Mouse (Mus musculus): ENCODE data around the gene Cfap45.
A peak's percentile ranks its signal among the peaks of the same experiment; 100 is the strongest.

Cfap45 gene

GRCm38 (mm10) chr1:172518013-172518412, 2.6 kb upstream of the Cfap45 start:
- DNase-seq (ENCODE audit: low spot score) = no peak

- DNase-seq (ENCODE audit: low spot score) = no peak
Observed at GRCm38 (mm10) chr1:172519644-172520043, 957 bp upstream of the Cfap45 start.

DNA sequence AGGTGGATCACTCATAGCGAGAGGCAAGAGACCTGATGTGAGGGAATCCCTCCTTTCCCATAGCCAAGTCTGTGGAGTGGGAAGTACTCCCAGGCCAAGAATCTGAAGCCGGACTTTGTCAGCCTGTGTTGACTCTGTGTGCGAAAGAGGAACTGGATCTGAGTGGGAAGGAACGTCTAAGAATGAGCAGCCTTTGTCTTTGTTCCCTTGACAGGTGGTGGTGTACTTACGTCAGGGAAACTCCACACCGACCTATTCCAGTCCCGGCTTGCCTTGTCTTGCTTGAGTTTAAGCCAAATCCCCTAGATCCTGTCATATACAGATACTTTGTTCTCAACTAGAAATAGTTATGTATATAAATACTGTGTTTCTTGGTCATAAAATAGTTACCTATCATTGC, 1.9 kb downstream of the Cfap45 start:
- no peak for DNase-seq (ENCODE audit: low spot score)

DNA sequence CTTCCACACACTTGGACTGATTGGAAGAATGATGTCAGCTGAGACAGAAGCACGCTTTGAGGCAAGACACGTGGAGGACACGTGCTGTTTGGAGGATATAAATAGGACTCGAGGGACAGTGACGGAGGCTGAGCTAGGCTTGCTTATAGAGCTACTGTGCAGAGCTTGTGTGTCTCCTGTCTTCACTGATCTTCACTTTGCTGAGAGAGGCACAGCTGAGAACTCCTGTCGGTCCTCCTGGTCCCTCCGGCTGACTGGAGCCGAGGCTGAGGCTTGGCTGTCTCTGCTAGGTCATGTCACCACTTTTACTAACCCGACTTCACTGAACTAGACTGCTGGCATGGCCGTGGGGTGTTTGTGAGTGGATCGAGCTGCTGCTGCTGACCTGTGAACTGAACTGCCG, 3.1 kb downstream of the Cfap45 start:
- DNase-seq (ENCODE audit: low spot score) = no peak

GRCm38 (mm10) chr1:172525027-172525764, 4.6 kb downstream of the Cfap45 start:
- no peak for DNase-seq (ENCODE audit: low spot score)

GRCm38 (mm10) chr1:172525971-172526370, 5.4 kb downstream of the Cfap45 start:
- DNase-seq (ENCODE audit: low spot score) = no peak

GRCm38 (mm10) chr1:172526380-172527081, 5.9 kb downstream of the Cfap45 start:
- no peak for DNase-seq (ENCODE audit: low spot score)

DNA sequence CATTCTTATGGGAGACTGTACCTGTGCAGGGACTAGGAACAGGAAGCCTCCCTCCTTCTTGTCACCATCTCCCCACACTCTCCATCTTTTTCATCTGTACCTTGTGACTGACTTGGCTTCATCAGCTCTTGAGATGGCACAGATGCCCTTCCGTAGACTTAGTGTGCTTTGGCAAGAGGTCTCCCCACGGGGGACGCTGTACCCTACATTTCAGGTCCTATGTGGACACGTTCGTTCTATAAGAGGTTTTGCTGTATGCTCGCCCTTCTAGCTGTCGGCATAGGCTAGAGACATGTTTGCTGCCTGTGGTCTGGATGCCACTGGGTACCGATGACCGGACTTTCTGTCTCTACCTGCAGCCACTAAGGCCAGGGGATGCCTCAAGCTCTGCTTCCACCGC, 6.8 kb downstream of the Cfap45 start:
- DNase-seq (ENCODE audit: low spot score) = no peak

GRCm38 (mm10) chr1:172528701-172529100, 8.1 kb downstream of the Cfap45 start:
- DNase-seq (ENCODE audit: low spot score) = peak; percentile 70

DNA sequence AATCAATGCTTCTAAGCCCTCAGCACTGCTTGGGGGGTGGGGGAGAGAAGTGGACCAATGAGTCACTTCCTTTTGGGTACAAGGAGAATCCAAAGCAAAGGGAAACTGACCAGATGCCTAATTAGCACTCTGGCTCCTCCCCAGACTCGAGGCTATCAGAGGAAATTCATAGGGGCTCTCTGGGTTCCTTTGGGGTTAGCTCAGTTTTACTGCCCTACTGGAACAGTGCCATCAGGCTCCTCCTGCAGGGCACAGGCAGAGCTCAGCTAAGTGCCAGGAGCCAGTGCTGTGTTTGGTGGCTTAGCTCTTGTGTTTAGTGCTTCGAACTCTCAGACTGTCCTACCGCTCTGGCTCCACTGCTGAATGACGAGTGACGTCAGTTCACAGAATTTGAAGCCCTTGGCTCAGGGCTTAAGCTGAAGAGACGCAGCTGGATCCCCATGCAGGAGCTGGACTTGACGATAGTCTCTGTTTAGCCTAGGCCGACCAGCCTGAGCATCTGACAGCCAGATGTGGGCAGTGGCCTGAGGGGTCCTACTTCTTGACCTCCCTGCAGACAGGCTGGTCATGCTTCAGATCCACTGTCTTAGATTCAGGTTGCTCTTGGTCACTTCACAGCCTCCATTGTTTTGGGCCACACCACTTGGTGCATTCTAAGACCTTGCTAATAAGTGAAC, 10.1 kb downstream of the Cfap45 start:
- DNase-seq (ENCODE audit: low spot score) = no peak

DNA sequence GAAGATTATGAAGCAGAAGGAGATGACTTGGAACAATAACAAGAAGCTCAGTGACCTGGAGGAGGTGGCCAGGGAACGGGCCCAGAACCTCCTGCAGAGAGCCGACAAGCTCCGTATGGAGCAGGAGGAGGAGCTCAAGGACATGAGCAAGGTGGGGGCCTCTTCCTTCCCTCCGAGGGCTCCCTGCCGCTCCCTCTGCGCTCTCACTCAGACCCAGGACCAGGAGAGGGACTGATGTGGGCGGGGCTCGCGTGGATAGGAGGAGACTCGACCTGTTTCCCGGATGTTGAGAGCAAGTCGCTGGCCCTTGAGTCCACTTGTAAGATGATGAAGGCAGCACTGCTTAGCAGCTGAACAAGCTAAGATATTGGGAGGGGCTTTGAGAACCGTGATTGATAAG, 11.9 kb downstream of the Cfap45 start:
- no peak for DNase-seq (ENCODE audit: low spot score)

GRCm38 (mm10) chr1:172535116-172535515, 14.5 kb downstream of the Cfap45 start:
- DNase-seq (ENCODE audit: low spot score) = no peak

- no peak for DNase-seq (ENCODE audit: low spot score)
Observed at GRCm38 (mm10) chr1:172539827-172540226, 19.2 kb downstream of the Cfap45 start.

GRCm38 (mm10) chr1:172540283-172540820, 19.8 kb downstream of the Cfap45 start:
- DNase-seq (ENCODE audit: low spot score) = no peak

DNA sequence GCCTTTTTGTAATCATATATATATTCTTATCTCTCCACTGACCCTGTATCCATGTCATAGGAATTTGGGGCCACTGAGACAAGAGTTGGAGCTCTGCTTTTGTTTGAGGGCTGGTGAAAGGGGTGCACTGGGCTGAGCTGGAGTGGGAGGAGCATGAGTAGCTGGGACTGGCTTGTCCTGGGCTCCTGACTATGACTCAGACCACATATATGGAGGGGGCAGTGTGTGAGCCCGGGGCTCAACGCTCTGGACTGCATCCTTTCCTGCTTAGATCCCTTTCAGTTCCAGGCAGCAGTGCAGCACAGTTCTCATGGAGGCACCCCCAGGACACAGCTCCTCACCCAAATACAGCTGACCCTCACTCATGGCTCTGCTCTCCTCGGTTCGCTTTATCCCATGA, 25.5 kb downstream of the Cfap45 start:
- no peak for DNase-seq (ENCODE audit: low spot score)

DNA sequence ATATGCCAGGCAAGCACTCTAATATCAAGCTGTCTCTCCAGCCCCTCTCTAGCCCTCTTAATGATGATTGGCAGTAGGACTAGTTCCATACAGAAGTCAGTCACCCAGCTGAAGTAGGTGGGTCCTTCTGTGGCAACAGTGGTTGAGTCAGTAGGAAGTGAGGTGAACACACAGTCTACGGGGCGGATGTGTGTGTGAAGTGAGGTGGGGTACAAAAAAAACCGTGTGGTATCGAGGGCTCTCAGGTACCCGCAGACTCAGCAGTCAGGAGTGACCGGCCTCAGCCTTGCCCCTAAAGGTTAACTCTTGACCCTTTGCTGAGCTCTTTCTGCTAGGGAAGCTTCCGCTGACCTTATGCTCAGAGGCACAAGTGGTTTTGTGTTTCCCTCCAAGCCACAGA, 27.9 kb downstream of the Cfap45 start:
- DNase-seq (ENCODE audit: low spot score) = no peak

GRCm38 (mm10) chr1:172549314-172549713, 28.7 kb downstream of the Cfap45 start:
- no peak for DNase-seq (ENCODE audit: low spot score)

GRCm38 (mm10) chr1:172549717-172550116, 29.1 kb downstream of the Cfap45 start:
- DNase-seq (ENCODE audit: low spot score) = no peak

GRCm38 (mm10) chr1:172550551-172550951, 29.9 kb downstream of the Cfap45 start:
- peak; percentile 5 for DNase-seq (ENCODE audit: low spot score)

- no peak for DNase-seq (ENCODE audit: low spot score)
Observed at GRCm38 (mm10) chr1:172551009-172551408, 30.4 kb downstream of the Cfap45 start.

DNA sequence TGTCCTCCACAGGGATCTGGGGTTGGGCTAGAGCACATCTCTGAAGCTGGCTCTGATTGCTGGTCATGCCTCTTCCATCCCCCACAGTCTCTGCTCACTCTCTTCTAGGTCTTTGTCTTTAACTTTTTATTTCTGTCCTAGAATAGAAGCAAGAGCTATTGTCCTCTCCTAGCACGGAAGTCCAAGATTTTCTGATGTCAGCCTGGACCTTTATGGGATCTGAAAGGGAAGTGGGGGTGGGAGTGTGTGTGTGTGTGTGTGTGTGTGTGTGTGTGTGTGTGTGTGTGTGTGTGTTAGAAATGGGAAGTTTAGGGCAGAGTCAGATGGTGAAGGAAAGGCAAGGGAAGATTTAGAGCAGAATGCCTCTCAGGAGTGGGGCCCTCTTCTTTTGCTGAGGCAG, 32.0 kb downstream of the Cfap45 start:
- no peak for DNase-seq (ENCODE audit: low spot score)

DNA sequence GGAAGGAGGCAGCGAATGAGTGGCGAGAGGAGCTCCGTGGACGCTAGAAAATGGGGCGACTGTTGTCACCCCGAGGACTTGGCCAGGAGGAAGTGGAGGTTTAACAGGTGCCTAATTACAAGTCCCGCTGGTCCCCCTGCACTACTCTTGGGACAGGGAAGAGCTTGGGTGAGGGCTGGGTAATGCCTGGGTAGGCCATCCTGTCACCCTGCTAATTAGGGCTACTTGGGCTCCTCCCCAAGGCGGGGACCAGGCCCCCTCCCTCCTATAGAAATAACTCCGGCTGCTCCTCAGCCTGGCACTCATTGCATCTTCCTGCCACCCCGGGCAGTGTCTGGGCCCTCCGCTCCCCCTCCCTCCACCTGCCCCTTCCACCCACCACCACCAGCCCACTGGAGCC, 35.0 kb downstream of the Cfap45 start, which contains the start of gene Vsig8:
TSS of gene Vsig8 (plus strand) at position 301 of the 400 bp plus-strand sequence.
- no peak for DNase-seq (ENCODE audit: low spot score)
